Mouse (Mus musculus) thymus, adult 2 months (tissue): Measurements from ENCODE around the gene Ube2d2b.

Experiments
- CTCF ChIP-seq: fragments of 200-500 bp; IDR thresholded peaks from 2 replicates; pipeline ENCODE4 v1.5.1; 2012; ENCODE audit warnings: mild to moderate bottlenecking, control low read depth, low read length, moderate library complexity, borderline replicate concordance; ENCODE audit not compliant: control insufficient read depth, poor library complexity, insufficient read depth; ENCODE audit errors: extremely low read depth
- POLR2A ChIP-seq: fragments of 200-500 bp; IDR thresholded peaks from 2 replicates; pipeline ENCODE4 v1.6.1; 2012; ENCODE audit warnings: mild to moderate bottlenecking, low read length, control low read depth, moderate library complexity; ENCODE audit not compliant: control insufficient read depth, poor library complexity, insufficient read depth; ENCODE audit errors: extremely low read depth

- TF ChIP-seq CTCF = no peak
- no peak for TF ChIP-seq POLR2A
Observed at GRCm38 (mm10) chr5:107791966-107792365, 37.9 kb upstream of the Ube2d2b start.
